Comparison of ENCODE assay signal across 11 mouse cellular contexts in genomic region chr11:99369229-99369628, GRCm38 (mm10). TPM values are rescaled to one million over a fixed set of nuclear protein-coding genes. Genes with fewer than 3 reads are reported as not detected.
DNase-seq lines count a peak whose midpoint lies in the region; ATAC-seq and TF ChIP-seq lines count a peak whose summit lies in the region.
"Had no signal": no experiment of that assay in that cellular context is flagged by ENCODE, and none has a peak within 500 bp of the region (broad histone marks: within the 10 kb centered on the region; RNA-seq: fewer than 3 reads in every experiment).

No protein-coding gene starts in this region.

- no peak for TF ChIP-seq POLR2A in heart, adult 2 months (IDR thresholded peaks at IDR 0.05; ENCODE audit: insufficient read depth, low read depth, low read length)

- H3K4me1 ChIP-seq in heart, adult 2 months (ENCODE audit: control insufficient read depth, insufficient read depth, low read length): no peaks in the 10 kb centered on the region
- H3K4me1 ChIP-seq in lung, postnatal 0 days (ENCODE audit: insufficient read depth, low read depth, low read length): no peaks in the 10 kb centered on the region

- no peak overlapping the region for H3K4me2 ChIP-seq in lung, postnatal 0 days (replicated peaks; ENCODE audit: low read depth, low read length)

- intact Hi-C loops in heart, adult 2 months (cut with DNase I): no loop called here
- intact Hi-C loops in heart, postnatal 25 days (cut with DNase I): no loop called here

- TF ChIP-seq EP300 in heart, adult 2 months (IDR thresholded peaks at IDR 0.05; ENCODE audit: insufficient read depth, low read depth, low read length): no peak
- no peak for TF ChIP-seq EP300 in lung, postnatal 0 days (IDR thresholded peaks at IDR 0.05)

- no peaks in the 10 kb centered on the region for H3K79me2 ChIP-seq in heart, adult 2 months (replicated peaks; ENCODE audit: control insufficient read depth, insufficient read depth, low read length)

- ATAC-seq in lung, postnatal 0 days: no peak
- ATAC-seq in granulocyte monocyte progenitor cell, adult 5-6 weeks (replicated peaks; ENCODE audit: poor library complexity, severe bottlenecking): no peak
- ATAC-seq: intestine, embryonic 16.5 days had no signal

- H3K9me3 ChIP-seq in lung, postnatal 0 days (ENCODE audit: low read length): no peaks in the 10 kb centered on the region

- no peak overlapping the region for H3K9ac ChIP-seq in heart, adult 2 months (ENCODE audit: low read depth, low read length)
- H3K9ac ChIP-seq in lung, postnatal 0 days (replicated peaks; ENCODE audit: low read depth): no peak overlapping the region

- no peaks in the 10 kb centered on the region; the same call in none of the 2 replicates for H3K27me3 ChIP-seq in heart, adult 2 months (ENCODE audit: control insufficient read depth, insufficient read depth, low read length)
- H3K27me3 ChIP-seq in lung, postnatal 0 days (replicated peaks; ENCODE audit: insufficient read depth, low read length): no peaks in the 10 kb centered on the region

- peak; percentile 64 for TF ChIP-seq CTCF in heart, adult 2 months (IDR thresholded peaks at IDR 0.05)
- TF ChIP-seq CTCF in lung, postnatal 0 days (IDR thresholded peaks at IDR 0.05): peak; percentile 65

- H3K27ac ChIP-seq in heart, adult 2 months: no peak overlapping the region
- H3K27ac ChIP-seq in lung, postnatal 0 days (ENCODE audit: low read length): no peak overlapping the region

- no peaks in the 10 kb centered on the region for H3K36me3 ChIP-seq in heart, adult 2 months (ENCODE audit: control insufficient read depth, insufficient read depth, low read length)
- no peaks in the 10 kb centered on the region for H3K36me3 ChIP-seq in lung, postnatal 0 days (ENCODE audit: insufficient read depth, low read length)

- no peak for DNase-seq in heart, adult 2 months
- DNase-seq in heart, postnatal 25 days (ENCODE audit: low spot score): no peak
- peak; percentile 39 for DNase-seq in lung, postnatal 0 days (ENCODE audit: low spot score)
- no peak for DNase-seq in lung, postnatal 25 days (ENCODE audit: low spot score)
- DNase-seq in R1 (ENCODE audit: low read depth, low spot score): peak; percentile 83
- DNase-seq in lung, postnatal 36 days: peak; percentile 2
- DNase-seq in left cerebral cortex, adult 18-20 months (ENCODE audit: low spot score in 2 of 2): no peak

- WGBS in heart, adult 2 months: 14% methylated on average over 3 of the region's 3 CpGs
- 2% methylated on average over 3 of the region's 3 CpGs for WGBS in lung, postnatal 0 days

- H3K4me3 ChIP-seq in heart, adult 2 months: no peak overlapping the region
- H3K4me3 ChIP-seq in lung, postnatal 0 days (ENCODE audit: low read depth, low read length): no peak overlapping the region

RNA-seq across cellular contexts. Expression of gene Krt28, which starts 5.5 kb away (rescaled TPM):
- not detected for total RNA-seq in heart, adult 2 months (2021)
- not detected in 2 replicates for polyA plus RNA-seq in heart, adult 2 months (2012; rRNA removed)
- total RNA-seq in heart, postnatal 25 days (2021): not detected
- polyA plus RNA-seq in lung, postnatal 0 days (2015; fragmentation: Nextera tagmentation; extraction: Ambion mirVana): 0.17 and 0.19 TPM in 2 replicates
- total RNA-seq in granulocyte monocyte progenitor cell, adult 5-6 weeks (2014; fragmentation: Nextera tagmentation): not detected in 2 replicates
- total RNA-seq in granulocyte monocyte progenitor cell, adult 5-6 weeks (2017): not detected in 2 replicates
- total RNA-seq in left cerebral cortex, adult 18-20 months (2021): not detected
- total RNA-seq: gastrocnemius, adult 18-20 months had no signal
- polyA plus RNA-seq: liver, embryonic 16.5 days had no signal

RNA-seq across cellular contexts. Expression of gene Krt27, which starts 18.3 kb away (rescaled TPM):
- total RNA-seq in heart, adult 2 months (2021): not detected
- polyA plus RNA-seq in heart, adult 2 months (2012; rRNA removed): not detected in 2 replicates
- total RNA-seq in heart, postnatal 25 days (2021): not detected
- not detected in 2 replicates for polyA plus RNA-seq in lung, postnatal 0 days (2015; fragmentation: Nextera tagmentation; extraction: Ambion mirVana)
- not detected in 2 replicates for total RNA-seq in granulocyte monocyte progenitor cell, adult 5-6 weeks (2014; fragmentation: Nextera tagmentation)
- not detected in 2 replicates for total RNA-seq in granulocyte monocyte progenitor cell, adult 5-6 weeks (2017)
- total RNA-seq in left cerebral cortex, adult 18-20 months (2021): not detected
- total RNA-seq: gastrocnemius, adult 18-20 months had no signal
- polyA plus RNA-seq: intestine, embryonic 16.5 days; liver, embryonic 16.5 days had no signal

RNA-seq across cellular contexts. Expression of gene Krt10, which starts 19.9 kb away (rescaled TPM):
- 1 to 10 TPM; 4.4 to 5.1 TPM for total RNA-seq in heart, adult 2 months (2021)
- polyA plus RNA-seq in heart, adult 2 months (2012; rRNA removed): 0.76 and 1.6 TPM in 2 replicates
- 1 to 10 TPM; 5.3 to 5.5 TPM for total RNA-seq in heart, postnatal 25 days (2021)
- polyA plus RNA-seq in lung, postnatal 0 days (2015; fragmentation: Nextera tagmentation; extraction: Ambion mirVana): 18.4 and 19.6 TPM in 2 replicates
- 1.7 and 7.5 TPM in 2 replicates for total RNA-seq in granulocyte monocyte progenitor cell, adult 5-6 weeks (2014; fragmentation: Nextera tagmentation)
- total RNA-seq in granulocyte monocyte progenitor cell, adult 5-6 weeks (2017): 0.39 TPM in 1 of 2 replicates, not detected in the other
- total RNA-seq in left cerebral cortex, adult 18-20 months (2021): 10 to 100 TPM; 11.0 to 12.5 TPM

RNA-seq across cellular contexts. Expression of gene Krt26, which starts 31.5 kb away (rescaled TPM):
- total RNA-seq in heart, adult 2 months (2021): not detected
- polyA plus RNA-seq in heart, adult 2 months (2012; rRNA removed): not detected in 2 replicates
- total RNA-seq in heart, postnatal 25 days (2021): not detected
- polyA plus RNA-seq in lung, postnatal 0 days (2015; fragmentation: Nextera tagmentation; extraction: Ambion mirVana): not detected in 2 replicates
- total RNA-seq in granulocyte monocyte progenitor cell, adult 5-6 weeks (2014; fragmentation: Nextera tagmentation): not detected in 2 replicates
- not detected in 2 replicates for total RNA-seq in granulocyte monocyte progenitor cell, adult 5-6 weeks (2017)
- not detected for total RNA-seq in left cerebral cortex, adult 18-20 months (2021)
- total RNA-seq: gastrocnemius, adult 18-20 months had no signal
- polyA plus RNA-seq: intestine, embryonic 16.5 days; liver, embryonic 16.5 days had no signal

RNA-seq across cellular contexts. Expression of gene Krt25, which starts 46.5 kb away (rescaled TPM):
- total RNA-seq in heart, adult 2 months (2021): not detected
- not detected in 2 replicates for polyA plus RNA-seq in heart, adult 2 months (2012; rRNA removed)
- not detected for total RNA-seq in heart, postnatal 25 days (2021)
- polyA plus RNA-seq in lung, postnatal 0 days (2015; fragmentation: Nextera tagmentation; extraction: Ambion mirVana): 0.11 and 0.15 TPM in 2 replicates
- total RNA-seq in granulocyte monocyte progenitor cell, adult 5-6 weeks (2014; fragmentation: Nextera tagmentation): not detected in 2 replicates
- not detected in 2 replicates for total RNA-seq in granulocyte monocyte progenitor cell, adult 5-6 weeks (2017)
- total RNA-seq in left cerebral cortex, adult 18-20 months (2021): not detected
- polyA plus RNA-seq: liver, embryonic 16.5 days had no signal

Comparison
In these comparisons a context has a peak if more than half of its experiments do, and no peak if none do; other contexts are left out.
1. DNase-seq: peak in lung, postnatal 0 days (single experiment), R1 (single experiment) and lung, postnatal 36 days (single experiment); none in heart, adult 2 months (0 of 2), heart, postnatal 25 days (single experiment), lung, postnatal 25 days (single experiment) and left cerebral cortex, adult 18-20 months (0 of 2).